Mouse (Mus musculus) limb, embryonic 14.5 days (tissue): ENCODE measurements around the gene Gpt2. TPM values are rescaled to one million over a fixed set of nuclear protein-coding genes. Genes with fewer than 3 reads are reported as not detected.

ENCODE experiments used
- ATAC-seq: fragments of 200-750 bp; cut with Nextera tagmentation; 2 replicates; pipeline ENCODE4 v1.8.0; 2017; ENCODE audit warnings: low read depth, moderate number of reproducible peaks, moderate TSS enrichment; ENCODE audit not compliant: low FRiP score
- DNase-seq: peaks from one replicate; pipeline ENCODE4 v3.0.0-alpha.2; 2015; ENCODE audit warnings: low spot score
- H3K27ac ChIP-seq: fragments of 300-500 bp; sonication (generic); replicated peaks from 2 replicates; pipeline ENCODE4 v1.5.1; 2014; ENCODE audit warnings: low read depth, mild to moderate bottlenecking, low read length, moderate library complexity, mixed read lengths
- H3K27me3 ChIP-seq: fragments of 300-500 bp; sonication (generic); 2 replicates; pipeline ENCODE4 v1.6.1; 2014; ENCODE audit warnings: low read length, mixed read lengths; ENCODE audit not compliant: control insufficient read depth, insufficient read depth
- H3K36me3 ChIP-seq: fragments of 300-500 bp; sonication (generic); 2 replicates; pipeline ENCODE4 v1.6.1; 2014; ENCODE audit warnings: mild to moderate bottlenecking, low read length, moderate library complexity, mixed read lengths; ENCODE audit not compliant: control insufficient read depth, insufficient read depth
- H3K4me1 ChIP-seq: fragments of 300-500 bp; sonication (generic); 2 replicates; pipeline ENCODE4 v1.6.1; 2014; ENCODE audit warnings: antibody characterized with exemption, low read length, mixed read lengths; ENCODE audit not compliant: control insufficient read depth, insufficient read depth
- H3K4me2 ChIP-seq: fragments of 300-500 bp; sonication (generic); replicated peaks from 2 replicates; pipeline ENCODE4 v1.6.1; 2014; ENCODE audit warnings: low read depth, mild to moderate bottlenecking, low read length, moderate library complexity; ENCODE audit not compliant: severe bottlenecking
- H3K4me3 ChIP-seq: fragments of 300-500 bp; sonication (generic); replicated peaks from 2 replicates; pipeline ENCODE4 v1.5.1; 2014; ENCODE audit warnings: low read length
- H3K9ac ChIP-seq: fragments of 300-500 bp; sonication (generic); 2 replicates; pipeline ENCODE4 v1.6.1; 2014; ENCODE audit warnings: mild to moderate bottlenecking, low read depth, low read length, moderate library complexity; ENCODE audit not compliant: severe bottlenecking
- H3K9me3 ChIP-seq: fragments of 300-500 bp; sonication (generic); 2 replicates; pipeline ENCODE4 v1.6.1; 2016; ENCODE audit warnings: low read length; ENCODE audit not compliant: control insufficient read depth
- POLR2A ChIP-seq: fragments of 200-500 bp; IDR thresholded peaks from 2 replicates; pipeline ENCODE4 v1.8.0; 2012; ENCODE audit warnings: inconsistent platforms, mild to moderate bottlenecking, moderate library complexity, borderline replicate concordance; ENCODE audit not compliant: insufficient read depth, insufficient read length; ENCODE audit errors: extremely low read depth
- WGBS: fragments of 180-500 bp; shearing (Covaris S2); extraction: QIAGEN DNeasy Blood & Tissue Kit; methylation state at CpG from one replicate; pipeline ENCODE4 v1.1.7; 2014; 5-methylcytosine and 5-hydroxymethylcytosine counted together
- polyA plus RNA-seq, 2 experiments: library from polyadenylated mRNA; depleted of rRNA in 1 of 2; stranded (reverse) in 1 of 2; unstranded in 1 of 2; fragments of >200 nt; fragmentation: Nextera tagmentation in 1 of 2; extraction: Ambion mirVana in 1 of 2; gene quantifications; 2 replicates each; pipeline versions ENCODE4 v1.2.1 to v1.2.3; 2012 to 2014

Gpt2 gene
- polyA plus RNA-seq, 2 experiments = 24.6 to 36.2 TPM

DNA sequence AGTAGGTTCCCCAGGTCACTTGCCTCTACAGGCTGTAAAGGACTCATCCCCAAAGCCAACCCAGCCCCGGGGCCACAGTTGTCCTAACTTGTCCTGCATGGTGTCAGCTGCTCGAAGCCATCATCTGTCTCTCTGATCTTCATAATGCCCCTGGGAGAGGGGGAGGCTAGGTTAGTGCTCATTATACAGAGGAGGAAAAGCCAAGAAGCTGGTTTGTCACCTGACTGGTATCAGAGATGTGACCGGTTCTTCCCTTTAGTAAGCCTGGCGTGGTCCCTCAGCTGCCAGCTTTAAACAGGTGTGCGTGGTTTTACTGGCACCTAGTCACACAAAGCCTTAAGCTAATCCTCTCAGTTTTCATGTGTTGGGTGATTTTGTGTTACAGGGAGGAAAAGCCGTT is 12.3 kb downstream of the Gpt2 start:
- ATAC-seq (peak; percentile 63; the same call in 1 of the 2 replicates), DNase-seq (no peak)
- Histone ChIP-seq H3K27ac (no peak overlapping the region), H3K9ac (no peak overlapping the region), H3K4me1 (no peaks in the 10 kb centered on the region), H3K27me3 (no peaks in the 10 kb centered on the region), H3K4me2 (no peak overlapping the region), H3K4me3 (no peak overlapping the region), H3K36me3 (peaks cover 55% of the 10 kb centered on the region), H3K9me3 (no peaks in the 10 kb centered on the region)
- no peak for TF ChIP-seq POLR2A
- WGBS = 88% methylated on average over 6 of the region's 6 CpGs

GRCm38 (mm10) chr8:85506620-85507019 is 14.2 kb downstream of the Gpt2 start:
- Histone ChIP-seq H3K4me1 (no peaks in the 10 kb centered on the region), H3K27me3 (no peaks in the 10 kb centered on the region), H3K9me3 (no peaks in the 10 kb centered on the region), H3K36me3 (peaks cover 71% of the 10 kb centered on the region), H3K4me3 (no peak overlapping the region), H3K9ac (no peak overlapping the region), H3K4me2 (no peak overlapping the region), H3K27ac (no peak overlapping the region)
- WGBS = 94% methylated on average over 4 of the region's 4 CpGs
- ATAC-seq (no peak), DNase-seq (no peak)
- TF ChIP-seq POLR2A = no peak

GRCm38 (mm10) chr8:85508661-85509060 is 16.3 kb downstream of the Gpt2 start:
- Histone ChIP-seq H3K9ac (no peak overlapping the region), H3K4me1 (no peaks in the 10 kb centered on the region), H3K36me3 (peaks cover 80% of the 10 kb centered on the region), H3K9me3 (no peaks in the 10 kb centered on the region), H3K4me3 (no peak overlapping the region), H3K27me3 (no peaks in the 10 kb centered on the region), H3K4me2 (no peak overlapping the region), H3K27ac (no peak overlapping the region)
- 79% methylated on average over 4 of the region's 4 CpGs for WGBS
- no peak for TF ChIP-seq POLR2A
- DNase-seq (no peak), ATAC-seq (no peak)

GRCm38 (mm10) chr8:85512234-85512633 is 19.9 kb downstream of the Gpt2 start:
- DNase-seq (no peak), ATAC-seq (no peak)
- Histone ChIP-seq H3K36me3 (peaks cover 86% of the 10 kb centered on the region), H3K9me3 (no peaks in the 10 kb centered on the region), H3K4me1 (no peaks in the 10 kb centered on the region), H3K27ac (no peak overlapping the region), H3K9ac (no peak overlapping the region), H3K27me3 (no peaks in the 10 kb centered on the region), H3K4me3 (no peak overlapping the region), H3K4me2 (no peak overlapping the region)
- no peak for TF ChIP-seq POLR2A
- WGBS = 95% methylated on average over 8 of the region's 8 CpGs

DNA sequence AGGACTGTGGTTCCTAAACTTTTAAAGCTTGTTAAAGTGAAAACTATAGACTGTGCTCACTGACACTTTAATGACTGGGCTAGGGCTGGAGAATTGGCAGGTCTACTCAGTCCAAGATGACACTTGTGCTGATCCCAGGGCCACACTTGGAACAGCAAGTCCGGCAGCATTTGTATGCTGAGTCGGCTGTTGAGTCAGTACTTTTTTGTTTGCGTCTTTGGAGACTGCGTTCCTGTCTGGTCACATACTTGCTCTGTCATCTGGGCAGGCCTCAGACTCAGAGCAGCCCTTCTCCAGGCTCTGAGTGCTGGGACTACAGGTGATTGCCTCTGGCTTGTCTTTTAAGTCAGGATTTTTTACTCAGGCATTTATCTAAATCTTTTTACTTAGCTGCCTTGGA is 20.9 kb downstream of the Gpt2 start:
- Histone ChIP-seq H3K9ac (no peak overlapping the region), H3K27ac (no peak overlapping the region), H3K4me1 (no peaks in the 10 kb centered on the region), H3K4me3 (no peak overlapping the region), H3K36me3 (peaks cover 87% of the 10 kb centered on the region), H3K9me3 (no peaks in the 10 kb centered on the region), H3K27me3 (no peaks in the 10 kb centered on the region), H3K4me2 (no peak overlapping the region)
- no peak for TF ChIP-seq POLR2A
- ATAC-seq (no peak), DNase-seq (no peak)
- WGBS = 90% methylated on average over 4 of the region's 4 CpGs

DNA sequence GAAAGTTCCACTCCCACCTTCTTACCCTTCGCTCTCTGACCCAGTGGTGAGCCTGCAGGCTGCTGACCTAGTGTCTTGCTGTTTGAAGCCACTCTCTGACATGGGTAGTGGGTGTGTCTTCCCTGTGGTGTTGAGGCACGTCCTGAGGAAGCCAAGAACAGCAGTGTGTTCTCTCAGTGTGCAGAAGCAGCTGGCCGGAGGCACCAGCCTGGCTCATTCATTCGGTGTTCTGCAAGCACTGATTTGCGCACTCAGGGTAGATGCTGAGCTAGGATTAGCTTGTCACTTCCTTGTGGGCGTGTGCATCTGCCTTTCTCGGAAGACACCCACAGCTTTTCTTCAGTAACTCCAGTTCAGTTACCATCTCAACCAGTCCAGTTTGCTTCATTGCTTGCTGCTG is 23.0 kb downstream of the Gpt2 start:
- H3K9me3 ChIP-seq = no peaks in the 10 kb centered on the region
- WGBS = 58% methylated on average over 7 of the region's 7 CpGs
- no peaks in the 10 kb centered on the region for H3K27me3 ChIP-seq
- H3K4me3 ChIP-seq = no peak overlapping the region
- H3K4me2 ChIP-seq = no peak overlapping the region
- H3K27ac ChIP-seq = no peak overlapping the region
- no peak overlapping the region for H3K9ac ChIP-seq
- H3K36me3 ChIP-seq = peaks cover 89% of the 10 kb centered on the region
- DNase-seq (no peak), ATAC-seq (no peak)
- TF ChIP-seq POLR2A = no peak
- H3K4me1 ChIP-seq = no peaks in the 10 kb centered on the region
